Comparison of ENCODE assay signal across 24 mouse cellular contexts in the genomic region with DNA sequence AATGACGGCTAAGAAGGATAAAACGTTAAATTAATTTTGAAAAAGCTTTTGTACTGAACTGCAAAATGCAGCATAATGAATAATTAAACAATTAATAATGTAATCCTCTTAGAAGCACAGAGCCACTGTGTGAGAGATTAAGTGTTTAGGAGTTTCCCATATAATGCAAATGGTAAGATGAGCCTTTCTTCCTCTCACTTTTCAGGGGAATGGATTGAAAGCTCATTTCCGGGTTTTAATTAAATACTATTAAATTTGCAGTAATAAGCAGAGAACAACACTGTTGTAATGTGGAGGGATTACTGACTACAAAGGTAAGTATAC.
DNase-seq lines count a peak whose midpoint lies in the region; ATAC-seq and TF ChIP-seq lines count a peak whose summit lies in the region.
"Had no signal": no experiment of that assay in that cellular context is flagged by ENCODE, and none has a peak within 500 bp of the region (broad histone marks: within the 10 kb centered on the region; RNA-seq: fewer than 3 reads in every experiment).

No protein-coding gene starts in this region.

- H3K36me3 ChIP-seq in hindbrain, embryonic 15.5 days, result no peaks in the 10 kb centered on the region
- H3K36me3 ChIP-seq in hindbrain, embryonic 14.5 days (replicated peaks; ENCODE audit: control insufficient read depth, insufficient read depth), result no peaks in the 10 kb centered on the region
- H3K36me3 ChIP-seq in midbrain, embryonic 12.5 days, result no peaks in the 10 kb centered on the region
- no peaks in the 10 kb centered on the region for H3K36me3 ChIP-seq in midbrain, embryonic 10.5 days
- no peaks in the 10 kb centered on the region for H3K36me3 ChIP-seq in forebrain, embryonic 15.5 days
- no peaks in the 10 kb centered on the region for H3K36me3 ChIP-seq in midbrain, postnatal 0 days (ENCODE audit: insufficient read depth, low read length)
- H3K36me3 ChIP-seq: embryonic facial prominence, embryonic 12.5 days; heart, embryonic 13.5 days; hindbrain, embryonic 10.5 days; limb, embryonic 15.5 days; liver, embryonic 13.5 days; neural tube, embryonic 12.5 days had no signal

- H3K9ac ChIP-seq in hindbrain, embryonic 15.5 days, result no peak overlapping the region
- H3K9ac ChIP-seq in hindbrain, embryonic 14.5 days, result no peak overlapping the region
- H3K9ac ChIP-seq in midbrain, embryonic 12.5 days (replicated peaks), result no peak overlapping the region
- H3K9ac ChIP-seq in forebrain, embryonic 15.5 days (replicated peaks), result no peak overlapping the region
- H3K9ac ChIP-seq in midbrain, postnatal 0 days (replicated peaks; ENCODE audit: low read length, poor library complexity, severe bottlenecking), result no peak overlapping the region
- H3K9ac ChIP-seq: embryonic facial prominence, embryonic 12.5 days; heart, embryonic 13.5 days; limb, embryonic 15.5 days; liver, embryonic 13.5 days; neural tube, embryonic 12.5 days had no signal

- no peak overlapping the region for H3K4me3 ChIP-seq in hindbrain, embryonic 15.5 days
- H3K4me3 ChIP-seq in hindbrain, embryonic 14.5 days (replicated peaks; ENCODE audit: low read length), result no peak overlapping the region
- H3K4me3 ChIP-seq in midbrain, embryonic 12.5 days, result no peak overlapping the region
- H3K4me3 ChIP-seq in midbrain, embryonic 10.5 days, result no peak overlapping the region
- H3K4me3 ChIP-seq in forebrain, embryonic 15.5 days, result no peak overlapping the region
- no peak overlapping the region for H3K4me3 ChIP-seq in midbrain, postnatal 0 days (ENCODE audit: low read depth, low read length)
- H3K4me3 ChIP-seq: embryonic facial prominence, embryonic 12.5 days; heart, adult 2 months; heart, embryonic 13.5 days; hindbrain, embryonic 10.5 days; limb, embryonic 15.5 days; liver, embryonic 13.5 days; myocyte; neural tube, embryonic 12.5 days had no signal

- no peaks in the 10 kb centered on the region for H3K4me1 ChIP-seq in hindbrain, embryonic 15.5 days (replicated peaks)
- no peaks in the 10 kb centered on the region for H3K4me1 ChIP-seq in hindbrain, embryonic 14.5 days (replicated peaks; ENCODE audit: control insufficient read depth, insufficient read depth, low read length)
- H3K4me1 ChIP-seq in midbrain, embryonic 12.5 days, result no peaks in the 10 kb centered on the region
- H3K4me1 ChIP-seq in midbrain, embryonic 10.5 days, result peaks cover 8% of the 10 kb centered on the region; the same call in 1 of the 2 replicates
- peaks cover 9% of the 10 kb centered on the region for H3K4me1 ChIP-seq in forebrain, embryonic 15.5 days
- H3K4me1 ChIP-seq in midbrain, postnatal 0 days (ENCODE audit: insufficient read depth, low read length), result no peaks in the 10 kb centered on the region
- H3K4me1 ChIP-seq: embryonic facial prominence, embryonic 12.5 days; heart, embryonic 13.5 days; hindbrain, embryonic 10.5 days; limb, embryonic 15.5 days; liver, embryonic 13.5 days; neural tube, embryonic 12.5 days had no signal

- no peaks in the 10 kb centered on the region for H3K9me3 ChIP-seq in hindbrain, embryonic 15.5 days
- no peaks in the 10 kb centered on the region for H3K9me3 ChIP-seq in hindbrain, embryonic 14.5 days (ENCODE audit: control insufficient read depth, low read length)
- H3K9me3 ChIP-seq in midbrain, embryonic 12.5 days, result no peaks in the 10 kb centered on the region
- H3K9me3 ChIP-seq in midbrain, embryonic 10.5 days (replicated peaks), result no peaks in the 10 kb centered on the region
- H3K9me3 ChIP-seq in forebrain, embryonic 15.5 days, result no peaks in the 10 kb centered on the region
- no peaks in the 10 kb centered on the region for H3K9me3 ChIP-seq in midbrain, postnatal 0 days (ENCODE audit: low read length)
- H3K9me3 ChIP-seq: embryonic facial prominence, embryonic 12.5 days; heart, embryonic 13.5 days; hindbrain, embryonic 10.5 days; limb, embryonic 15.5 days; liver, embryonic 13.5 days; neural tube, embryonic 12.5 days had no signal

- no peaks in the 10 kb centered on the region for H3K27me3 ChIP-seq in hindbrain, embryonic 15.5 days
- no peaks in the 10 kb centered on the region for H3K27me3 ChIP-seq in hindbrain, embryonic 14.5 days (ENCODE audit: control insufficient read depth, insufficient read depth, low read length)
- H3K27me3 ChIP-seq in midbrain, embryonic 12.5 days, result no peaks in the 10 kb centered on the region
- no peaks in the 10 kb centered on the region for H3K27me3 ChIP-seq in midbrain, embryonic 10.5 days (ENCODE audit: low read depth, poor library complexity, severe bottlenecking)
- no peaks in the 10 kb centered on the region for H3K27me3 ChIP-seq in forebrain, embryonic 15.5 days
- no peaks in the 10 kb centered on the region for H3K27me3 ChIP-seq in midbrain, postnatal 0 days (ENCODE audit: insufficient read depth, low read length)
- H3K27me3 ChIP-seq: embryonic facial prominence, embryonic 12.5 days; heart, embryonic 13.5 days; limb, embryonic 15.5 days; liver, embryonic 13.5 days; neural tube, embryonic 12.5 days had no signal

- no peak overlapping the region for H3K27ac ChIP-seq in hindbrain, embryonic 15.5 days (replicated peaks)
- H3K27ac ChIP-seq in hindbrain, embryonic 14.5 days, result no peak overlapping the region
- no peak overlapping the region for H3K27ac ChIP-seq in midbrain, embryonic 12.5 days (replicated peaks)
- no peak overlapping the region for H3K27ac ChIP-seq in midbrain, embryonic 10.5 days (replicated peaks)
- H3K27ac ChIP-seq in forebrain, embryonic 15.5 days (replicated peaks), result peak overlapping the region; percentile 48
- H3K27ac ChIP-seq in midbrain, postnatal 0 days (ENCODE audit: low read depth, low read length), result peak overlapping the region; percentile 43; the same call in 1 of the 2 replicates
- H3K27ac ChIP-seq: embryonic facial prominence, embryonic 12.5 days; heart, adult 2 months; heart, embryonic 13.5 days; hindbrain, embryonic 10.5 days; limb, embryonic 15.5 days; liver, embryonic 13.5 days; neural tube, embryonic 12.5 days had no signal

- 61% methylated on average over 3 of the region's 3 CpGs for WGBS in hindbrain, embryonic 15.5 days
- 56% methylated on average over 3 of the region's 3 CpGs for WGBS in hindbrain, embryonic 14.5 days
- 36% methylated on average over 3 of the region's 3 CpGs for WGBS in midbrain, embryonic 12.5 days
- 61% methylated on average over 3 of the region's 3 CpGs for WGBS in midbrain, embryonic 10.5 days
- 8% methylated on average over 3 of the region's 3 CpGs for WGBS in forebrain, embryonic 15.5 days
- 28% methylated on average over 3 of the region's 3 CpGs for WGBS in midbrain, postnatal 0 days

- ATAC-seq in hindbrain, embryonic 15.5 days (ENCODE audit: low FRiP score, low read depth), result no peak
- ATAC-seq in hindbrain, embryonic 14.5 days (ENCODE audit: low FRiP score), result no peak
- ATAC-seq in midbrain, embryonic 12.5 days (ENCODE audit: low FRiP score, low read depth), result 0 out of 2 replicates have a peak, but pooled peaks have one; percentile 42
- no peak; the same call in 1 of the 2 replicates for ATAC-seq in forebrain, embryonic 15.5 days (replicated peaks)
- no peak for ATAC-seq in midbrain, postnatal 0 days (ENCODE audit: low FRiP score)

- H3K4me2 ChIP-seq in hindbrain, embryonic 15.5 days, result peak overlapping the region; percentile 37; the same call in 1 of the 2 replicates
- no peak overlapping the region for H3K4me2 ChIP-seq in hindbrain, embryonic 14.5 days (replicated peaks)
- no peak overlapping the region for H3K4me2 ChIP-seq in midbrain, embryonic 12.5 days (replicated peaks)
- no peak overlapping the region; the same call in 1 of the 2 replicates for H3K4me2 ChIP-seq in forebrain, embryonic 15.5 days (replicated peaks)
- no peak overlapping the region for H3K4me2 ChIP-seq in midbrain, postnatal 0 days (ENCODE audit: low read depth, low read length, poor library complexity, severe bottlenecking)
- H3K4me2 ChIP-seq: embryonic facial prominence, embryonic 12.5 days; heart, embryonic 13.5 days; limb, embryonic 15.5 days; liver, embryonic 13.5 days; neural tube, embryonic 12.5 days had no signal

- no peak for TF ChIP-seq CTCF in midbrain, postnatal 0 days (IDR thresholded peaks at IDR 0.05)

- DNase-seq in hindbrain, embryonic 14.5 days (ENCODE audit: low spot score), result no peak
- DNase-seq in midbrain, embryonic 10.5 days (ENCODE audit: low spot score), result no peak
- no peak for DNase-seq in midbrain, postnatal 0 days (ENCODE audit: low spot score)
- DNase-seq in spleen, postnatal 14 days (ENCODE audit: low spot score in 2 of 2), result no peak
- DNase-seq: adrenal gland, postnatal 25 days; cerebellum, adult 11-12 months; cerebellum, adult 9-11 months; embryo, embryonic 11 days; heart, adult 2 months; heart, postnatal 10 days; kidney, adult 18-20 months; kidney, postnatal 36 days; liver, embryonic 13.5 days; lung, adult 18-20 months; lung, postnatal 14 days had no signal

Comparison
In these comparisons a context has a peak if more than half of its experiments do, and no peak if none do; other contexts are left out.
1. H3K27ac ChIP-seq: peak in forebrain, embryonic 15.5 days (single experiment) and midbrain, postnatal 0 days (single experiment); none in hindbrain, embryonic 15.5 days (single experiment), hindbrain, embryonic 14.5 days (single experiment), midbrain, embryonic 12.5 days (single experiment) and midbrain, embryonic 10.5 days (single experiment).